Mouse (Mus musculus) megakaryocyte, embryonic 14.5 days (primary cell): ENCODE measurements around the gene 2810004N23Rik. TPM values are rescaled to one million over a fixed set of nuclear protein-coding genes. Genes with fewer than 3 reads are reported as not detected.

Source experiments
- H3K27me3 ChIP-seq: replicated peaks from 2 replicates; pipeline ENCODE3; 2012; ENCODE audit warnings: inconsistent platforms
- H3K36me3 ChIP-seq: replicated peaks from 2 replicates; pipeline ENCODE3; 2012; ENCODE audit warnings: low read length, inconsistent platforms, mixed read lengths
- H3K4me1 ChIP-seq: 2 replicates; pipeline ENCODE4 v1.6.1; 2012; ENCODE audit warnings: inconsistent platforms
- H3K4me3 ChIP-seq: replicated peaks from 2 replicates; pipeline ENCODE3; 2012; ENCODE audit warnings: moderate library complexity, mild to moderate bottlenecking, inconsistent platforms
- H3K9me3 ChIP-seq: 2 replicates; pipeline ENCODE4 v1.6.1; 2012; ENCODE audit warnings: inconsistent platforms
- FLI1 ChIP-seq: IDR thresholded peaks from 2 replicates; pipeline ENCODE4 v1.6.1; 2012; ENCODE audit warnings: low read length, inconsistent platforms, mixed read lengths
- GATA1 ChIP-seq: IDR thresholded peaks from 3 replicates; pipeline ENCODE4 v1.6.1; 2012; ENCODE audit warnings: mixed read lengths, low read length, inconsistent platforms, borderline replicate concordance
- polyA plus RNA-seq: library from polyadenylated mRNA; stranded (reverse); fragments of >175 nt; gene quantifications from 2 replicates; pipeline ENCODE4 v1.2.3, GENCODE M21; 2012; ENCODE audit warnings: low replicate concordance; ENCODE audit not compliant: insufficient read depth

The 2810004N23Rik gene
- polyA plus RNA-seq, 1 experiment = 25.4 TPM

- Histone ChIP-seq H3K27me3 (peaks cover 81% of the 10 kb centered on the region), H3K4me1 (peaks cover 30% of the 10 kb centered on the region), H3K9me3 (peaks cover 11% of the 10 kb centered on the region), H3K4me3 (no peak overlapping the region), H3K36me3 (no peaks in the 10 kb centered on the region)
- TF ChIP-seq FLI1 = no peak
- TF ChIP-seq GATA1 = no peak
Measured at GRCm38 (mm10) chr8:124828561-124829240, 34.2 kb downstream of the 2810004N23Rik start.

- peaks cover 35% of the 10 kb centered on the region for H3K4me1 ChIP-seq
- H3K36me3 ChIP-seq = no peaks in the 10 kb centered on the region
- no peak for TF ChIP-seq GATA1
- peak overlapping the region; percentile 72 for H3K4me3 ChIP-seq
- peaks cover 13% of the 10 kb centered on the region for H3K9me3 ChIP-seq
- H3K27me3 ChIP-seq = peaks cover 75% of the 10 kb centered on the region
Measured at GRCm38 (mm10) chr8:124827387-124827786, 35.5 kb downstream of the 2810004N23Rik start.

- peaks cover 13% of the 10 kb centered on the region for H3K9me3 ChIP-seq
- H3K27me3 ChIP-seq = peaks cover 74% of the 10 kb centered on the region
- TF ChIP-seq FLI1 (no peak), GATA1 (no peak)
- H3K36me3 ChIP-seq = no peaks in the 10 kb centered on the region
- H3K4me3 ChIP-seq = peak overlapping the region; percentile 67
- peaks cover 35% of the 10 kb centered on the region for H3K4me1 ChIP-seq
Measured at GRCm38 (mm10) chr8:124826658-124827057, 36.3 kb downstream of the 2810004N23Rik start.

GRCm38 (mm10) chr8:124823497-124823896, 39.4 kb downstream of the 2810004N23Rik start:
- no peak overlapping the region for H3K4me3 ChIP-seq
- no peak for TF ChIP-seq FLI1
- no peak for TF ChIP-seq GATA1
- H3K36me3 ChIP-seq = no peaks in the 10 kb centered on the region
- H3K27me3 ChIP-seq = peaks cover 71% of the 10 kb centered on the region
- H3K9me3 ChIP-seq = peaks cover 30% of the 10 kb centered on the region
- H3K4me1 ChIP-seq = peaks cover 20% of the 10 kb centered on the region

- Histone ChIP-seq H3K36me3 (no peaks in the 10 kb centered on the region), H3K4me1 (peaks cover 7% of the 10 kb centered on the region), H3K27me3 (peaks cover 56% of the 10 kb centered on the region), H3K4me3 (no peak overlapping the region), H3K9me3 (peaks cover 61% of the 10 kb centered on the region)
- TF ChIP-seq FLI1 = no peak
- TF ChIP-seq GATA1 = no peak
Measured at GRCm38 (mm10) chr8:124820125-124820524, 42.8 kb downstream of the 2810004N23Rik start.

- Histone ChIP-seq H3K36me3 (no peaks in the 10 kb centered on the region), H3K4me1 (peaks cover 7% of the 10 kb centered on the region), H3K9me3 (peaks cover 64% of the 10 kb centered on the region), H3K27me3 (peaks cover 56% of the 10 kb centered on the region), H3K4me3 (no peak overlapping the region)
- no peak for TF ChIP-seq FLI1
- TF ChIP-seq GATA1 = no peak
Measured at GRCm38 (mm10) chr8:124819612-124820115, 43.3 kb downstream of the 2810004N23Rik start.

- peaks cover 61% of the 10 kb centered on the region for H3K27me3 ChIP-seq
- no peak overlapping the region for H3K4me3 ChIP-seq
- TF ChIP-seq GATA1 (no peak), FLI1 (no peak)
- H3K9me3 ChIP-seq = peaks cover 56% of the 10 kb centered on the region
- no peaks in the 10 kb centered on the region for H3K36me3 ChIP-seq
- H3K4me1 ChIP-seq = no peaks in the 10 kb centered on the region; the same call in 1 of the 2 replicates
Measured at GRCm38 (mm10) chr8:124817361-124817760, 45.6 kb downstream of the 2810004N23Rik start.

- no peaks in the 10 kb centered on the region for H3K36me3 ChIP-seq
- TF ChIP-seq GATA1 = no peak
- no peak for TF ChIP-seq FLI1
- no peaks in the 10 kb centered on the region; the same call in 1 of the 2 replicates for H3K4me1 ChIP-seq
- H3K4me3 ChIP-seq = no peak overlapping the region
- peaks cover 56% of the 10 kb centered on the region for H3K9me3 ChIP-seq
- peaks cover 62% of the 10 kb centered on the region for H3K27me3 ChIP-seq
Measured at GRCm38 (mm10) chr8:124816866-124817265, 46.1 kb downstream of the 2810004N23Rik start.

- H3K36me3 ChIP-seq = no peaks in the 10 kb centered on the region
- no peak overlapping the region for H3K4me3 ChIP-seq
- peaks cover 58% of the 10 kb centered on the region for H3K27me3 ChIP-seq
- H3K9me3 ChIP-seq = peaks cover 56% of the 10 kb centered on the region
- no peaks in the 10 kb centered on the region; the same call in 1 of the 2 replicates for H3K4me1 ChIP-seq
- no peak for TF ChIP-seq FLI1
- TF ChIP-seq GATA1 = no peak
Measured at GRCm38 (mm10) chr8:124815870-124816269, 47.0 kb downstream of the 2810004N23Rik start.

- Histone ChIP-seq H3K4me3 (no peak overlapping the region), H3K4me1 (peaks cover 3% of the 10 kb centered on the region; the same call in 1 of the 2 replicates), H3K27me3 (peaks cover 50% of the 10 kb centered on the region), H3K36me3 (no peaks in the 10 kb centered on the region), H3K9me3 (peaks cover 36% of the 10 kb centered on the region)
- no peak for TF ChIP-seq GATA1
- TF ChIP-seq FLI1 = no peak
Measured at GRCm38 (mm10) chr8:124813326-124813725, 49.6 kb downstream of the 2810004N23Rik start.
